Mouse (Mus musculus) frontal cortex, postnatal 25 days (tissue): Measurements from ENCODE around the gene B4gat1.
"Not testable (repeated sequence)": the region's sequence is repeated elsewhere in the genome, so short reads cannot be mapped to it uniquely, and the experiment has no call there.

Experiments used
- DNase-seq, 2 experiments: peaks; one replicate each; pipeline ENCODE4 v3.0.0; 2022; ENCODE audit warnings: low spot score in 2 of 2

B4gat1 gene

DNA sequence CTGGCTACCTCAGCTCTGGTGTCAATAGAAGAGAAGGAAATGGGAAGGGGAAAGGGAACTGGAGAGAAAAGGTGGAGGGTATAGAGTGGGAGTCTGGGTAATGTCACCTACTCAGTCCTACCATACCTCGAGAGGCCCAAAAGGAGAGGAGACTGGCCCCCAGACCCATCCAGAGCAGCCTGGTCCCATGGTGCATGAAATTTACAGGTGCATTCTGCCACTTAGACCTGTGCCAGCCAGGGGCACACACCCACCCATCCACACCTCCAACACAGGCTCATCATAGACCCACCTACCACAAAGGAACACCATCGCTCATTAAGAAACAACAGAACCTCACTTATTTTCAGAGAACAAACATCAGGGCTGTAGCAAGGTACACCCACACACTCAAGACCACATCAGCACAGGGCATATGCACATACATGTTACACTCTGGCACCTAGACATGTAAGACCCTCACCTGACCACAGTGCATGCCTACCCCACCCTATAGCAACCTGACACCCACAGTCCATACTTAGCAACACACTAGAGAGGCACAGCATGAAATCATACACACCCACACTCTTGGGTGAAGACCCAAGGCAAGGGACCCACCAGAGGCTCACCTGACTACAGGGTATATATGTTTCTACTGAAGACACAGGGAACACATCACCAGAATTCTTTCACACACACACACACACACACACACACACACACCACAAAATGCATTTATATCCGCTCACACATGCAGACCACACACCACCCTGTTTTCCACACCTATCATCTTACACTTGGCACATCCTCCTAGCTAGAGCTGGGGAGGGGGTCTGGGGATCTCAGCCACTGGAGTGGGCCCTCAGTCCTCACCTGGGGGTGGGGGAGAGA is 45.6 kb downstream of the B4gat1 start:
- no peak for DNase-seq

DNA sequence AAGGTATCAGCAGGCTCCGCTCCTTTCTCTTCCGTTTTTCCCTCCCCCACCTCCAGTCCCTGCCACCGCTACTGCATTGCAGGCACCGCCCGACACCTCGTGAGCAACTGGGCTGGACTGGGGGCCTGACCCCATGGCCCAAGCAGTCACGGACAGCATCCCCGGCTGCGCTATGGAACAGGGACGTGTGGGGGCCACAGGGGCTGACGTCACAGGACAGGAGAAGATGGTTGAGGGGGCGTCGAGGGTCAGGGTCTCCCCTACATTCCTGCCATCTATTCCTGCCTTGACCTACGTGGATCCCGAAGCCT is 46.2 kb downstream of the B4gat1 start:
- no peak for DNase-seq

DNA sequence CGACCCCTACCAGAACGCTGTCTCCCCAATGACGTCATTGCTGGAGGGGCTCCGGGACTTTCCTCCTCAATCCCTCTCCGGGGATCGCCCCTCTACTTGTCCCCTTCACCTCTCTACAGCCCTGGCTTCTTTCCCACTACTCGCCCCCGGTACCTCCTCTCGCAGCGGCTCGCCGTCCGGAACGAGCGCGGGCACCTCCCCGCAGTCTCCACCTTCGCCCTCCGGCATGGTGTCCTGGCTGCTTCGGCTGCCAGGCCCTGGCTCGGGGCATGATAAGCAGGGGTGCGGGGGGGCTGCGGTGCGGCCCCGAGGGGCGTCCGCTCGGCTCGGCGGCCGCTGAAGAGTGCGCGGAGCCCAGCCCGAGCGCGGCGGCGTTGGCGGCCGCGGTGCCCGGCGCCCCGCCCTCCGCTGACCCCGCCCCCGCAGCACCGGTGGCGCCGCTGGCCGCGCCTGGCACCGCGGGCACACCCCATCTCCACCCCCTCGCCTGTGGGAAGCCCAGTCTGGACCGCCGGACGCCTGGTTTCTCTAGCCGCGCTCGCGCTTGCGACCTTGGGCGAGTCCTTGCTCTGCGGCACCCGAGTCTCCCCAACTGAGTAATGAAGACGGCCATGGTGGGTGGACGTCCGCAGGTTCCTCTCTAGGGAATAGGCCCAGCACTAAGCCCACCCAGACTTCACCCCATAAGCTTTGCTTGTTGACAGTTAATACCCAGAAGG is 46.7 kb downstream of the B4gat1 start, which contains the start of gene Tmem151a:
TSS of gene Tmem151a (minus strand) at position 387 of the 719 bp plus-strand sequence.
- DNase-seq = no peak

DNA sequence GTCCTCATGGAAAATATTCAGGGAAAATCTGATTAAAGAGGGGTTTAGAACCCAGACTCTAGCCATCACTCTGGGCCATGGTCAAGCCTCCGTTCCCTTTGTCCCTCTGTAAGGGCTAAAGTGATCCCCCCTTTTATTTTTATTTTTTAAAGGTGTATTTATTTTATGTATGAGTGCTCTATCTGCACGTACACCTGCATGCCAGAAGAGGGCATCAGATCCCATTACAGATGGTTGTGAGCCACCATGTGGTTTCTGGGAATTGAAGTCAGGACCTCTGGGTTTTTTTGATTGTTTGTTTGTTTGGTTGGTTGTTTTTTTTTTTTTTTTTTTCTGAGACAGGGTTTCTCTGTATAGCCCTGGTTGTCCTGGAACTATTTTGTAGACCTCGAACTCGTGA is 47.9 kb downstream of the B4gat1 start:
- DNase-seq = not testable (repeated sequence)

GRCm38 (mm10) chr19:5087884-5088728 is 49.5 kb downstream of the B4gat1 start, which contains the start of gene Yif1a:
Gene Yif1a, plus strand, starts transcription at chr19:5088538.
- DNase-seq = peak; percentile 79 to 88

GRCm38 (mm10) chr19:5089324-5089723 is 50.7 kb downstream of the B4gat1 start:
- DNase-seq = no peak
